Mouse (Mus musculus) yolk sac, embryonic 10.5 days (tissue): Measurements from ENCODE around the gene Slain2.
"Not testable (repeated sequence)": the region's sequence is repeated elsewhere in the genome, so short reads cannot be mapped to it uniquely, and the experiment has no call there.

Experiments used
- DNase-seq: peaks from one replicate; pipeline ENCODE4 v3.0.0-alpha.2; 2017; ENCODE audit warnings: low spot score

Gene Slain2

DNA sequence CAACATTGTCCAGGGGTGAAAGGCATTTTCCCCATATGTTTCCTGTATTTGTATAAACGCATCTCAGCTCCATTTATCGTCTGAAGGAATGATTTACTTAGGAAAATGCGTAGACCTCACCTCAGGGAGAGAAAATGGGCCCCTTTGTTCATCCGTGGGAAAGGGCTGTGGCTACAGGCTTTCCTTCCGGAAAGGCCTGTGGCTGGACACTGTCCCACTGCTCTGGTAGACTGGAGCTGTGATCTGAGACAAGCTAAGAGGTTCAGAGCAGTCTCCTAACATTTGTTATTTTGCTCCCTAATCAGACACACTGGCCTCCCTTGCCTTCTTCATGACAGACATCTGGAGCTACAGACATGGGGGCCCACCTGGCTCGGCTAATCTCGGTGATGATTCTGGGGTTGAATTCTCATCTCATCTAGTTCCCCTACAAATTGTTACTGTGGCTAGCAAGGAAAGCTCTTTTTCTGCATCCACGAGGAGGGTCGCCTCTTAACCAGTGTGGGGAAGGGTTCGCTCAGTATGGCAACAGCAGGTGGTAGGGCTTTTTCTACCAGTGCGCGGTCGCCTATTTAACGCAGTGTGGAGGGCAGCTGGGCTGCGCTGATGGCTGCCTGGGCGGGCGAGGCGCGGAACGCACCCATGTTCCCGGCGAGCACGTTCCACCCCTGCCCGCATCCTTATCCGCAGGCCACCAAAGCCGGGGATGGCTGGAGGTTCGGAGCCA lies 98.9 kb downstream of the Slain2 start:
- DNase-seq = not testable (repeated sequence)

DNA sequence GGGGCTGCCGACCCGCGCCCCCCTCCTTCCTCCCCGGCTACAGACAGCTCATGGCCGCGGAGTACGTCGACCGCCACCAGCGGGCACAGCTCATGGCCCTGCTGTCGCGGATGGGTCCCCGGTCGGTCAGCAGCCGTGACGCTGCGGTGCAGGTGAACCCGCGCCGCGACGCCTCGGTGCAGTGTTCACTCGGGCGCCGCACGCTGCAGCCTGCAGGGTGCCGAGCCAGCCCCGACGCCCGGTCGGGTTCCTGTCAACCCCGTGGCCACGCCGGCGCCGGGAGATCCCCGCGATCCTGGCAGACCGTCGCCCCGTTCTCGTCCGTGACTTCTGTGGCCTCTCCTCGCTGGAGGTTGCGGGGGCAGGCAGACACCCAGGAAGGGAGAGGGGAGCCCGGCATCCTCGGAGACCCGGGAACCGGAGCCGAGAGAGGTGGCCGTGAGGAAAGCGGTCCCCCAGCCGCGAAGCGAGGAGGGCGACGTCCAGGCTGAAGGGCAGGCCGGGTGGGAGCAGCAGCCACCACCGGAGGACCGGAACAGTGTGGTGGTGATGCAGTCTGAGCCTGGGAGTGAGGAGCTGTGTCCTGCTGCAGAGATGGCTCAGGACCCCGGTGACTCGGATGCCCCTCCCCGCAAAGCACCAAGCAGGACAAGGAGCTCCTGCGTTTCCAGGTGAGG lies 99.6 kb downstream of the Slain2 start:
- DNase-seq = not testable (repeated sequence)

- no peak for DNase-seq
Measured at GRCm38 (mm10) chr5:73014745-73015144, 100.6 kb downstream of the Slain2 start.

- no peak for DNase-seq
Measured at GRCm38 (mm10) chr5:73023801-73024200, 109.7 kb downstream of the Slain2 start.
